Mouse (Mus musculus) E14TG2a.4 (cell line): ENCODE measurements around the gene Alox5ap.

Source experiments
- H3K27me3 ChIP-seq: 2 replicates; pipeline ENCODE4 v1.6.1; 2014; ENCODE audit warnings: low read length, control low read depth; ENCODE audit not compliant: insufficient read depth
- H3K36me3 ChIP-seq: 2 replicates; pipeline ENCODE4 v1.6.1; 2014; ENCODE audit warnings: low read length, control low read depth; ENCODE audit not compliant: insufficient read depth
- H3K4me1 ChIP-seq: replicated peaks from 2 replicates; pipeline ENCODE4 v1.6.1; 2014; ENCODE audit warnings: low read depth, low read length, control low read depth
- H3K4me3 ChIP-seq: replicated peaks from 2 replicates; pipeline ENCODE4 v1.5.1; 2014; ENCODE audit warnings: mild to moderate bottlenecking, low read length
- H3K9me3 ChIP-seq: 2 replicates; pipeline ENCODE4 v1.6.1; 2014; ENCODE audit warnings: low read length, control low read depth
- CTCF ChIP-seq: conservative IDR thresholded peaks from 2 replicates; pipeline ENCODE4 v1.5.1; 2014; ENCODE audit warnings: low read length
- NANOG ChIP-seq: IDR thresholded peaks from 2 replicates; pipeline ENCODE4 v1.6.1; 2014; ENCODE audit warnings: borderline replicate concordance, low read length, mixed read lengths
- POU5F1 ChIP-seq: IDR thresholded peaks from 2 replicates; pipeline ENCODE4 v1.6.1; 2014; ENCODE audit warnings: low read length, borderline replicate concordance

Alox5ap gene

GRCm38 (mm10) chr5:149337148-149337547 is 72.6 kb downstream of the Alox5ap start:
- TF ChIP-seq CTCF (no peak), POU5F1 (no peak), NANOG (no peak)
- Histone ChIP-seq H3K27me3 (peaks cover 38% of the 10 kb centered on the region), H3K36me3 (no peaks in the 10 kb centered on the region), H3K4me3 (no peak overlapping the region), H3K4me1 (peaks cover 23% of the 10 kb centered on the region), H3K9me3 (peaks cover 17% of the 10 kb centered on the region)
